ENCODE assay signal across 20 mouse cellular contexts in genomic region chr16:46566020-46566581, GRCm38 (mm10).
DNase-seq lines count a peak whose midpoint lies in the region; ATAC-seq and TF ChIP-seq lines count a peak whose summit lies in the region.
"Had no signal": no experiment of that assay in that cellular context is flagged by ENCODE, and none has a peak within 500 bp of the region (broad histone marks: within the 10 kb centered on the region; RNA-seq: fewer than 3 reads in every experiment).

No protein-coding gene starts in this region.

- no peak overlapping the region for H3K4me2 ChIP-seq in stomach, postnatal 0 days (replicated peaks; ENCODE audit: low read depth)
- H3K4me2 ChIP-seq: heart, embryonic 15.5 days; liver, embryonic 13.5 days; midbrain, embryonic 11.5 days; neural tube, embryonic 12.5 days had no signal

- H3K9ac ChIP-seq in stomach, postnatal 0 days (ENCODE audit: low read length): no peak overlapping the region
- H3K9ac ChIP-seq: heart, embryonic 15.5 days; liver, embryonic 13.5 days; neural tube, embryonic 12.5 days had no signal

- WGBS in stomach, postnatal 0 days: 53% methylated on average over 4 of the region's 4 CpGs

- H3K4me3 ChIP-seq in stomach, postnatal 0 days (ENCODE audit: low read depth, low read length): no peak overlapping the region
- H3K4me3 ChIP-seq: erythroblast, embryonic 14.5 days; heart, embryonic 15.5 days; liver, embryonic 13.5 days; neural tube, embryonic 12.5 days had no signal

- peak; percentile 55 to 60 for DNase-seq in cerebellum, postnatal 14 days
- no peak for DNase-seq in cerebellum, postnatal 36 days
- peak; percentile 6 for DNase-seq in lung, postnatal 10 days
- DNase-seq in lung, postnatal 4 days: no peak
- peak; percentile 44 for DNase-seq in NIH3T3 (ENCODE audit: low read depth)
- peak; percentile 62 for DNase-seq in adrenal gland, postnatal 25 days
- no peak for DNase-seq in stomach, postnatal 0 days (ENCODE audit: low spot score)
- no peak for DNase-seq in urinary bladder, adult 18-20 months (ENCODE audit: low spot score in 2 of 2)
- DNase-seq: cerebellum, adult 9-10 months; gastrocnemius, postnatal 10 days; heart, adult 18-20 months; kidney, adult 9 months; layer of hippocampus, postnatal 36 days; liver, embryonic 13.5 days had no signal

- TF ChIP-seq EP300 in stomach, postnatal 0 days (optimal IDR thresholded peaks at IDR 0.05): no peak

- no peaks in the 10 kb centered on the region for H3K36me3 ChIP-seq in stomach, postnatal 0 days (ENCODE audit: control insufficient read depth, insufficient read depth, low read length)
- H3K36me3 ChIP-seq: heart, embryonic 15.5 days; liver, embryonic 13.5 days; neural tube, embryonic 12.5 days had no signal

- no peak for TF ChIP-seq CTCF in stomach, postnatal 0 days (IDR thresholded peaks at IDR 0.05; ENCODE audit: low read depth)

- H3K27ac ChIP-seq in stomach, postnatal 0 days (replicated peaks): no peak overlapping the region
- H3K27ac ChIP-seq: heart, embryonic 15.5 days; liver, embryonic 13.5 days; macrophage; neural tube, embryonic 12.5 days had no signal

- no peaks in the 10 kb centered on the region for H3K27me3 ChIP-seq in stomach, postnatal 0 days (ENCODE audit: control insufficient read depth, insufficient read depth, low read length)
- H3K27me3 ChIP-seq: heart, embryonic 15.5 days; liver, embryonic 13.5 days; neural tube, embryonic 12.5 days had no signal

- no peak for ATAC-seq in stomach, postnatal 0 days (ENCODE audit: low FRiP score, low TSS enrichment)
- ATAC-seq: activated CD4-positive, CD25-positive, alpha-beta regulatory T cell, adult 4 months had no signal

- no peaks in the 10 kb centered on the region for H3K9me3 ChIP-seq in stomach, postnatal 0 days (ENCODE audit: control insufficient read depth, low read length)
- H3K9me3 ChIP-seq: heart, embryonic 15.5 days; liver, embryonic 13.5 days; neural tube, embryonic 12.5 days had no signal

- no peaks in the 10 kb centered on the region for H3K4me1 ChIP-seq in stomach, postnatal 0 days (replicated peaks; ENCODE audit: control insufficient read depth, insufficient read depth)
- H3K4me1 ChIP-seq: heart, embryonic 15.5 days; liver, embryonic 13.5 days; neural tube, embryonic 12.5 days had no signal

Comparison
In these comparisons a context has a peak if more than half of its experiments do, and no peak if none do; other contexts are left out.
1. DNase-seq: peak in cerebellum, postnatal 14 days (2 of 2), lung, postnatal 10 days (single experiment), NIH3T3 (single experiment) and adrenal gland, postnatal 25 days (single experiment); none in cerebellum, postnatal 36 days (0 of 2), lung, postnatal 4 days (0 of 2), stomach, postnatal 0 days (single experiment) and urinary bladder, adult 18-20 months (0 of 2).